Mouse (Mus musculus) intestine, embryonic 14.5 days (tissue): ENCODE data around the gene Camsap3. TPM values are rescaled to one million over a fixed set of nuclear protein-coding genes. Genes with fewer than 3 reads are reported as not detected.

Experiments
- ATAC-seq: fragments of 200-750 bp; cut with Nextera tagmentation; replicated peaks from 2 replicates; pipeline ENCODE4 v1.8.0; 2017; ENCODE audit warnings: low read depth, moderate number of reproducible peaks, moderate TSS enrichment, moderate library complexity; ENCODE audit not compliant: low FRiP score, low TSS enrichment
- DNase-seq: peaks from one replicate; pipeline ENCODE4 v3.0.0-alpha.2; 2018; ENCODE audit warnings: low spot score
- H3K27ac ChIP-seq: fragments of 300-500 bp; sonication (generic); 2 replicates; pipeline ENCODE4 v1.5.1; 2014; ENCODE audit warnings: low read depth, mild to moderate bottlenecking, control low read depth
- H3K27me3 ChIP-seq: fragments of 300-500 bp; sonication (generic); replicated peaks from 2 replicates; pipeline ENCODE4 v1.6.1; 2014; ENCODE audit warnings: low read length, control low read depth; ENCODE audit not compliant: control insufficient read depth, insufficient read depth
- H3K36me3 ChIP-seq: fragments of 300-500 bp; sonication (generic); 2 replicates; pipeline ENCODE4 v1.6.1; 2014; ENCODE audit warnings: low read length, control low read depth; ENCODE audit not compliant: control insufficient read depth, insufficient read depth
- H3K4me1 ChIP-seq: fragments of 300-500 bp; sonication (generic); replicated peaks from 2 replicates; pipeline ENCODE4 v1.6.1; 2014; ENCODE audit warnings: low read length, control low read depth, mixed read lengths; ENCODE audit not compliant: control insufficient read depth, insufficient read depth
- H3K4me2 ChIP-seq: fragments of 300-500 bp; sonication (generic); 2 replicates; pipeline ENCODE4 v1.6.1; 2014; ENCODE audit warnings: low read length
- H3K4me3 ChIP-seq: fragments of 300-500 bp; sonication (generic); 2 replicates; pipeline ENCODE4 v1.5.1; 2014; ENCODE audit warnings: low read depth, low read length, control low read depth, mixed read lengths
- H3K9ac ChIP-seq: fragments of 300-500 bp; sonication (generic); 2 replicates; pipeline ENCODE4 v1.6.1; 2014; ENCODE audit warnings: mild to moderate bottlenecking, low read length
- H3K9me3 ChIP-seq: fragments of 300-500 bp; sonication (generic); 2 replicates; pipeline ENCODE4 v1.6.1; 2016; ENCODE audit warnings: low read length, control low read depth; ENCODE audit not compliant: control insufficient read depth
- WGBS: fragments of 180-500 bp; shearing (Covaris S2); extraction: QIAGEN DNeasy Blood & Tissue Kit; methylation state at CpG from one replicate; pipeline ENCODE4 v1.1.7; 2014; 5-methylcytosine and 5-hydroxymethylcytosine counted together
- polyA plus RNA-seq: library from polyadenylated mRNA; unstranded; fragments of >200 nt; fragmentation: Nextera tagmentation; extraction: Ambion mirVana; gene quantifications from 2 replicates; pipeline ENCODE4 v1.2.1, GENCODE M21; 2014

Camsap3 gene
- 19.7 and 21.5 TPM in 2 replicates for polyA plus RNA-seq

GRCm38 (mm10) chr8:3586993-3587390 lies at the start of gene Camsap3:
Gene Camsap3 (plus strand): TSS chr8:3587293.
- no peaks in the 10 kb centered on the region for H3K36me3 ChIP-seq
- ATAC-seq (no peak; the same call in 1 of the 2 replicates), DNase-seq (no peak)
- H3K27me3 ChIP-seq: peaks cover 12% of the 10 kb centered on the region
- peak within 1 kb of the TSS; percentile 63 for H3K4me3 ChIP-seq
- H3K27ac ChIP-seq: peak within 1 kb of the TSS; percentile 81
- peak within 1 kb of the TSS; percentile 87 for H3K4me2 ChIP-seq
- H3K4me1 ChIP-seq: no peaks in the 10 kb centered on the region
- WGBS: 2% methylated on average over 7 of the region's 7 CpGs
- H3K9me3 ChIP-seq: no peaks in the 10 kb centered on the region
- peak within 1 kb of the TSS; percentile 68 for H3K9ac ChIP-seq

- H3K9me3 ChIP-seq: no peaks in the 10 kb centered on the region
- 94% methylated on average over 26 of the region's 26 CpGs for WGBS
- H3K4me3 ChIP-seq: no peak overlapping the region
- no peak overlapping the region for H3K27ac ChIP-seq
- peaks cover 67% of the 10 kb centered on the region for H3K36me3 ChIP-seq
- ATAC-seq: no peak
- no peak for DNase-seq
- no peak overlapping the region for H3K9ac ChIP-seq
- H3K4me2 ChIP-seq: no peak overlapping the region
- H3K4me1 ChIP-seq: no peaks in the 10 kb centered on the region
- H3K27me3 ChIP-seq: no peaks in the 10 kb centered on the region
These were observed 49.4 kb upstream of the Camsap3 start for GRCm38 (mm10) chr8:3537666-3538065.

- H3K4me1 ChIP-seq: no peaks in the 10 kb centered on the region
- H3K9me3 ChIP-seq: no peaks in the 10 kb centered on the region
- ATAC-seq (no peak), DNase-seq (no peak)
- no peak overlapping the region for H3K9ac ChIP-seq
- H3K27ac ChIP-seq: no peak overlapping the region
- WGBS: 85% methylated on average over 7 of the region's 7 CpGs
- H3K4me2 ChIP-seq: no peak overlapping the region
- no peaks in the 10 kb centered on the region for H3K27me3 ChIP-seq
- H3K36me3 ChIP-seq: peaks cover 70% of the 10 kb centered on the region
- H3K4me3 ChIP-seq: no peak overlapping the region
These were observed 47.9 kb upstream of the Camsap3 start for GRCm38 (mm10) chr8:3539146-3539545.

- no peak overlapping the region for H3K27ac ChIP-seq
- WGBS: 90% methylated on average over 4 of the region's 4 CpGs
- no peak overlapping the region for H3K9ac ChIP-seq
- ATAC-seq (no peak), DNase-seq (peak; percentile 23)
- H3K4me3 ChIP-seq: no peak overlapping the region
- H3K4me1 ChIP-seq: no peaks in the 10 kb centered on the region
- no peaks in the 10 kb centered on the region for H3K27me3 ChIP-seq
- H3K4me2 ChIP-seq: no peak overlapping the region
- 0 out of 2 replicates have a peak, but pooled peaks cover 2% of the 10 kb centered on the region for H3K9me3 ChIP-seq
- H3K36me3 ChIP-seq: peaks cover 77% of the 10 kb centered on the region
These were observed 47.0 kb upstream of the Camsap3 start for GRCm38 (mm10) chr8:3540076-3540475.

GRCm38 (mm10) chr8:3546511-3546910 lies 40.6 kb upstream of the Camsap3 start:
- ATAC-seq: no peak
- Histone ChIP-seq H3K4me3 (no peak overlapping the region), H3K9me3 (0 out of 2 replicates have a peak, but pooled peaks cover 3% of the 10 kb centered on the region), H3K4me2 (no peak overlapping the region), H3K4me1 (no peaks in the 10 kb centered on the region), H3K27me3 (no peaks in the 10 kb centered on the region), H3K27ac (no peak overlapping the region), H3K9ac (no peak overlapping the region), H3K36me3 (peaks cover 20% of the 10 kb centered on the region)
- 92% methylated on average over 2 of the region's 2 CpGs for WGBS
- no peak for DNase-seq

- Histone ChIP-seq H3K27ac (no peak overlapping the region), H3K9me3 (no peaks in the 10 kb centered on the region), H3K27me3 (no peaks in the 10 kb centered on the region), H3K36me3 (no peaks in the 10 kb centered on the region), H3K4me2 (no peak overlapping the region), H3K4me3 (no peak overlapping the region), H3K4me1 (no peaks in the 10 kb centered on the region), H3K9ac (no peak overlapping the region)
- WGBS: 66% methylated on average over 1 of the region's 1 CpGs
- DNase-seq: no peak
- no peak for ATAC-seq
These were observed 34.9 kb upstream of the Camsap3 start for GRCm38 (mm10) chr8:3552240-3552639.

GRCm38 (mm10) chr8:3556114-3556513 lies 31.0 kb upstream of the Camsap3 start:
- Histone ChIP-seq H3K4me3 (no peak overlapping the region), H3K9ac (no peak overlapping the region), H3K27me3 (no peaks in the 10 kb centered on the region), H3K36me3 (no peaks in the 10 kb centered on the region), H3K4me2 (no peak overlapping the region), H3K9me3 (no peaks in the 10 kb centered on the region), H3K27ac (no peak overlapping the region), H3K4me1 (no peaks in the 10 kb centered on the region)
- ATAC-seq (peak; percentile 85), DNase-seq (peak; percentile 48)
- 65% methylated on average over 4 of the region's 4 CpGs for WGBS

- peak; percentile 63 for DNase-seq
These were observed 19.3 kb upstream of the Camsap3 start, which contains the start of gene C330021F23Rik for GRCm38 (mm10) chr8:3567641-3568371. Gene C330021F23Rik (plus strand): TSS chr8:3567990.

More at GRCm38 (mm10) chr8:3567641-3568371, 19.3 kb upstream of the Camsap3 start, which contains the start of gene C330021F23Rik:
- 4% methylated on average over 12 of the region's 12 CpGs for WGBS
- Histone ChIP-seq H3K4me3 (peak within 1 kb of the TSS; percentile 14), H3K4me2 (peak within 1 kb of the TSS; percentile 39), H3K4me1 (peaks cover 8% of the 10 kb centered on the region; the same call in 1 of the 2 replicates), H3K27ac (0 out of 2 replicates have a peak within 1 kb of the TSS, but pooled peaks have one; percentile 2), H3K36me3 (no peaks in the 10 kb centered on the region), H3K27me3 (no peaks in the 10 kb centered on the region), H3K9ac (peak within 1 kb of the TSS; percentile 12; the same call in 1 of the 2 replicates), H3K9me3 (no peaks in the 10 kb centered on the region)
- peak; percentile 61 for ATAC-seq
